Comparison of ENCODE assay signal across 8 mouse cellular contexts in the genomic region with DNA sequence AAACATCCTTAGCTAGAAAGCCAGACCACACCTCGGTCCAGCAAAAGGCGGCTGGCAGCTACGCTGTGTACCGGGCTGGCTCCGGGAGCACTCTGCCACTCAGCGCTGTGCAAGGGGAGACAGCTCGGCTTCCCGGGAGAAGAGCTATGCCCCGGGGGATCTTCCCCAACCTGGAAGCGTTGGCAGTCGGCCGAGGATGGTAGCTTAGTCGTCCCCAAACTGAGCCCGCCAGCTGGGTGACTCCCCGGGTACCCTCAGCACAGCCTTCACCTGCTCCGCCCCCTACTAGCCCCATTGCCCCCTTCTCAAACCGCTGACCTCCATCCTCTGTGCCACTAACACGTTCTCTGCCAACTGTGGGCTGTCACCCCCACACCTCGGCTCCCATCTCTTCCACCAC. TPM values are rescaled to one million over a fixed set of nuclear protein-coding genes. Genes with fewer than 3 reads are reported as not detected.
DNase-seq lines count a peak whose midpoint lies in the region; ATAC-seq lines count a peak whose summit lies in the region.

No protein-coding gene starts in this region.

- no peaks in the 10 kb centered on the region for H3K9me3 ChIP-seq in heart, embryonic 13.5 days
- H3K9me3 ChIP-seq in hindbrain, embryonic 10.5 days, result no peaks in the 10 kb centered on the region
- no peaks in the 10 kb centered on the region for H3K9me3 ChIP-seq in midbrain, embryonic 12.5 days

- DNase-seq in heart, adult 18-20 months, result no peak
- DNase-seq in ZHBTc4 (ENCODE audit: low read depth, low spot score), result peak; percentile 28
- DNase-seq in hindbrain, embryonic 10.5 days (ENCODE audit: low spot score), result peak; percentile 15
- no peak for DNase-seq in urinary bladder, postnatal 4 days (ENCODE audit: low spot score in 2 of 2)
- no peak for DNase-seq in urinary bladder, adult 2 months (ENCODE audit: low spot score)
- DNase-seq in adrenal gland, postnatal 25 days, result no peak

- H3K27ac ChIP-seq in heart, embryonic 13.5 days (replicated peaks), result no peak overlapping the region
- peak overlapping the region; percentile 93 for H3K27ac ChIP-seq in hindbrain, embryonic 10.5 days
- no peak overlapping the region for H3K27ac ChIP-seq in midbrain, embryonic 12.5 days (replicated peaks)

- H3K4me3 ChIP-seq in heart, embryonic 13.5 days, result peak overlapping the region; percentile 58
- H3K4me3 ChIP-seq in hindbrain, embryonic 10.5 days, result peak overlapping the region; percentile 65
- peak overlapping the region; percentile 64 for H3K4me3 ChIP-seq in midbrain, embryonic 12.5 days

- 3% methylated on average over 19 of the region's 19 CpGs for WGBS in heart, embryonic 13.5 days
- 2% methylated on average over 19 of the region's 19 CpGs for WGBS in hindbrain, embryonic 10.5 days
- under 1% methylated on average over 19 of the region's 19 CpGs for WGBS in midbrain, embryonic 12.5 days

- H3K9ac ChIP-seq in heart, embryonic 13.5 days, result no peak overlapping the region
- H3K9ac ChIP-seq in midbrain, embryonic 12.5 days (replicated peaks), result peak overlapping the region; percentile 79

- peaks cover 16% of the 10 kb centered on the region for H3K4me1 ChIP-seq in heart, embryonic 13.5 days
- H3K4me1 ChIP-seq in hindbrain, embryonic 10.5 days (replicated peaks), result peaks cover 31% of the 10 kb centered on the region
- peaks cover 17% of the 10 kb centered on the region for H3K4me1 ChIP-seq in midbrain, embryonic 12.5 days

- no peaks in the 10 kb centered on the region for H3K36me3 ChIP-seq in heart, embryonic 13.5 days
- H3K36me3 ChIP-seq in hindbrain, embryonic 10.5 days, result no peaks in the 10 kb centered on the region
- no peaks in the 10 kb centered on the region for H3K36me3 ChIP-seq in midbrain, embryonic 12.5 days

- H3K27me3 ChIP-seq in heart, embryonic 13.5 days (replicated peaks), result peaks cover 98% of the 10 kb centered on the region
- H3K27me3 ChIP-seq in hindbrain, embryonic 10.5 days (ENCODE audit: insufficient read depth, poor library complexity, severe bottlenecking), result peaks cover 61% of the 10 kb centered on the region
- H3K27me3 ChIP-seq in midbrain, embryonic 12.5 days, result peaks cover 62% of the 10 kb centered on the region

- peak overlapping the region; percentile 79 for H3K4me2 ChIP-seq in heart, embryonic 13.5 days
- H3K4me2 ChIP-seq in midbrain, embryonic 12.5 days (replicated peaks), result peak overlapping the region; percentile 75

- no peak for ATAC-seq in heart, embryonic 13.5 days (ENCODE audit: extremely low read depth, insufficient number of reproducible peaks, low FRiP score, low TSS enrichment)
- no peak; the same call in 1 of the 2 replicates for ATAC-seq in midbrain, embryonic 12.5 days (ENCODE audit: low FRiP score, low read depth)

RNA-seq across cellular contexts. Expression of gene Crtac1, which starts 0.6 kb away (rescaled TPM):
- polyA plus RNA-seq in heart, embryonic 13.5 days (2015; fragmentation: Nextera tagmentation; extraction: Ambion mirVana), result 0.36 and 0.75 TPM in 2 replicates
- not detected for total RNA-seq in heart, adult 18-20 months (2021)
- polyA plus RNA-seq in hindbrain, embryonic 10.5 days (2016; fragmentation: Nextera tagmentation; extraction: Ambion mirVana), result 5.5 and 8.8 TPM in 2 replicates
- 8.1 TPM in 2 replicates for polyA plus RNA-seq in midbrain, embryonic 12.5 days (2016; fragmentation: Nextera tagmentation; extraction: Ambion mirVana)
- 0.18 and 0.29 TPM in 2 replicates for polyA plus RNA-seq in urinary bladder, adult 2 months (2012; rRNA removed)
- 0.64 TPM in 1 of 2 replicates, not detected in the other for total RNA-seq in adrenal gland, postnatal 25 days (2021)

Comparison
In these comparisons a context has a peak if more than half of its experiments do, and no peak if none do; other contexts are left out.
1. DNase-seq: peak in ZHBTc4 (single experiment) and hindbrain, embryonic 10.5 days (single experiment); none in heart, adult 18-20 months (0 of 2), urinary bladder, postnatal 4 days (0 of 2), urinary bladder, adult 2 months (single experiment) and adrenal gland, postnatal 25 days (single experiment).
2. Peak in every context shown above with its lines, with median percentiles within 50 percentile points of each other: H3K4me3 ChIP-seq.